Mouse (Mus musculus) forelimb bud, embryonic 11.5 days (tissue): ENCODE results near the gene Nr2f1.
"Not testable (repeated sequence)": the region's sequence is repeated elsewhere in the genome, so short reads cannot be mapped to it uniquely, and the experiment has no call there.

Experiments
- DNase-seq: peaks from one replicate; pipeline ENCODE4 v3.0.0-alpha.2; 2012; ENCODE audit warnings: low read depth, low spot score

Gene Nr2f1

DNA sequence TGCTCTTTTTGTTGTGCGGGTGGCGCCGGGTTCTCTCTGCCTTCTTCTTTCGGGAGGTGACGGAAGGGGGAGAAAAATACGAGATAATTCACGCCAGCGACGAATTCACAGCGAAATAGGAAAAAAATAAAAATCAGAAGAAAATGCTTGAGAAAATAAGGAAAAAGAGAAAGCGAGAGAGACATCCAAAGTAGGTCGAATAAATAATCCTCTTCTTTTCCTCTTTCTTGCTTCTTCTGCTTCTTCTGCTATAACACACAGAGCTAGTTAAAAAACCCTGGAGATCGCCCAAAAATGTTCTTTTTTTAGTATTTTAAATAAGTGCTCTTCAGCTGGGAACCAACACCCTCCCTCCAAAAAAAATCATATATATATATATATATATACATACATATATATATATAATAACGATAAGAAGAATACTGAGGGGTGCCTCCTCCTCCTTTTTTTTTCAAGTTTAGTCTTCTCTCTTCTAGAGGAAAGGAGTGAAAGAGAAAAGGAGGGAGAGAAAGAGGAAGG, at the start of gene Nr2f1:
Gene Nr2f1 (minus strand): TSS at position 116 of the 519 bp plus-strand sequence.
- no peak for DNase-seq

DNA sequence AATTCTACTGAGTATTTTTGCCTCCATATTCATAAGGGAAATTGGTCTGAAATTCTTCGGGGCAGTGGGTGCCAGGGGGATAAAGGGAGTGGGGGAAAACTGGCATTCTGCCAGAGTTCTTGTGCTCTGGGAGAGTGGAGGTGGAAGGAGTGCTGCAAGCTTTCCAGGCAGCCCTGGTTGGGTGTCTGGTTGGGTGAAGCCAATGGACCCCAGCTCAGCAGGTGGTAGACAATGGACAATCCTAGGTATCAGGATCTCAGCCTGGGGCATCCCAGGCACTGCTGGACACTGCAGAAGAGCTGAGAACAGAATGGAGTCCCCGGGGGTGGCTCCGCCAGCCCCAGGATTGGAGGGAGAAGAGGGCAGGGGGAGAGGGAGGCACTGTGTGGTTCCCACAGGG, 22.1 kb upstream of the Nr2f1 start:
- DNase-seq: no peak

DNA sequence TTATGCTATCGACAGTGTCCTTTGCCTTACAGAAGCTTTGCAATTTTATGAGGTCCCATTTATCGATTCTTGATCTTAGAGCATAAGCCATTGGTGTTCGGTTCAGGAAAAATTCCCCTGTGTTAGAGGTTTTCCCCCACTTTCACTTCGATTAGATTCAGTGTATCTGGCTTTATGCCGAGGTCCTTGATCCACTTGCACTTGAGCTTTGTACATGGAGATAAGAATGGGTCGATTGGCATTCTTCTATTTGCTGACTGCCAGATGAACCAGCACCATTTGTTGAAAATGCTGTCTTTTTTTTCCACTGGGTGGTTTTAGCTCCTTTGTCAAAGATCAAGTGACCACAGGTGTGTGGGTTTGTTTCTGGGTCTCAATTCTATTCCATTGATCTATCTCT, 20.7 kb upstream of the Nr2f1 start:
- DNase-seq: not testable (repeated sequence)

DNA sequence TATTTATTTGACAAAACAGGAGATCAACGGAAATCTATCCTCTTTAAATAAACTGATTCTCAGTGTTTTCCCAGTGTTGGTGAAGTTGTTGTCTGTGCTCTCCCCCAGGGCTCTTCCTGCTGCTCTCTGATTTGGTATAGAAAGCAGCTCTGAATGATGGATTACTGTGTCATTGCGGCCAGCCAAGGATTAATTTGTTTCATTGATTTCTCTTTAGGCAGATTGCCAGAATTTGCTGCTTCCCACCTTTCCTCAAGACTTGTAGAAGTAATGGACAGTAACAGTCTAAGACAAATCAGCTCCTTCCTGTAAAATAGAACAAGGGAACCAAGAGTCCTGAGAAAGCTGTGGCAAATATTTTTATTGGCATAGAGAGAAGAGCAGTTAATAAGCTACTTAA, 15.7 kb upstream of the Nr2f1 start:
- no peak for DNase-seq

DNA sequence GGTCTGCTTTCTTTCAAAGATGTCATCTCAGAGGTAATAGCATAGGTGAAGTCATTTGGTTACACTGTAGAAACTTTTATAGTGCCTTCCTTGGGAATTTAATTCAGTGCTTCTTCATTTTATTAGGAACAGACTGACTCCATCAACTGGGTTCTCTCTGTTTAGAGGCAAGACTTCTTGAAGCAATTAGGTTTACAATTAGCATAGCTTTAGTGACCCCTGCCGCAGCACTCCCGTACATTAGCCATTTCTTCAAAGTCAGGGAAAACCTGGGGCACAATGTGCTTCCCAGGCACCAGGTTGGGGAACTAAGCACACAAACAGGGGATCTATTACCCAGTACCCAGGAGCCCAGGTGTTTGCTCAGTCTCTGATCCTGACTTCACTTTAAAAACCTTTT, 13.6 kb upstream of the Nr2f1 start:
- no peak for DNase-seq

DNA sequence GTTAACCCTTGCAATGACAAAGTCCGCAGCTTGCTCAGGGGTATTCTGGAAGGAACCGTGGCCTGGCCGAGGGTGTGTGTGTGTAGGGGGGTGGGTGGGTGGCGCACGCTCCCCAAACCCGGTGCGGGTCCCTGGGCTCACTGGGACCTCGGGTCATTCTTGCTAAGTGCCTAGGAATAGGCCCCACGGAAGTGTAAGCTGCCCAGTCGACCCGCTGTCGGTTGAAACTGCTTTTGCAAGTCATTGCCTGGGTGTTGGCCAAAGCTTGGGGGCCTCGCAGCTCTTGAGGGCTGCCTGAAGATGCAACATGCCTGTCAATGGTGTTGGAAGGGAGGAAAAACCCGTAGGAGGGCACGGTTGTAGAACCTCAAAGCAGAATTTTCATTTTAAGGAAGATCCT, 12.6 kb upstream of the Nr2f1 start:
- DNase-seq: no peak

DNA sequence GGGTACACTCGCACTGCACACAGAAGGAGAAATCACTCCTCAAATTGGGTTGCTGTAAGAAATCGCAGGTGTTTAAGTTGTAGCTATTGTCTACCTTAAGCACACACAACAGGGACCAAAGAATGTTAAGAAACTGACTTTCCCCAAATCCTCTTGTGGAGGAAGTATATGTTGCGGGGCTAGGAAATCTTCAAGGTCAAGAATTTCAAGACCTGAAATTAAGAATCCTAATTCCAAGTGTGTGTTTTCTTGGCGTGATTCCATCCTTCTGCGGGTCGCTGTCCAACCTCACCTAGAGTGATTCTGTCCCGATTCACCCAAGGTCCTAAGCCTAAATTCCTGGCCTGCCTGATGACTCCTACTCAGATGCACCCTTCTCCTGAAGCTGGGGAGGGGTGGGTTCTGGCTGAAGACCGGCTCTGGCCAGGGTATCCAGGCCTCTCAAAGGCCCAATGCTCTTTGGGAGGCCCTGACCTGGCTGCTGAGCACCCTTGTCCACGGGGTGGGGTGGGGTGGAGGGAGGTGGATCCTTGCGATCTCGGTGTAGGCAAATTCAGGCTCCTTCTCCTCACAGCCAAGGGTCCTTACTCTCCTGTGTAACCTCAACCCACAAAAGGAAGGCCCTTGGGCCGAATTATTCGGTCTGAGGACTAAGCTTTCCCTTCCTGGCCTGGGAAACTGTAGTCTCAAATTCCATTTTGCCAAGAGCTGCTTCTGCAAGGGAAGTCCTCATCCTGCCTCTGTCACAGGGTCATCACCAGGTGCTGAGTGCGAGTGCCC, 11.9 kb upstream of the Nr2f1 start:
- no peak for DNase-seq

DNA sequence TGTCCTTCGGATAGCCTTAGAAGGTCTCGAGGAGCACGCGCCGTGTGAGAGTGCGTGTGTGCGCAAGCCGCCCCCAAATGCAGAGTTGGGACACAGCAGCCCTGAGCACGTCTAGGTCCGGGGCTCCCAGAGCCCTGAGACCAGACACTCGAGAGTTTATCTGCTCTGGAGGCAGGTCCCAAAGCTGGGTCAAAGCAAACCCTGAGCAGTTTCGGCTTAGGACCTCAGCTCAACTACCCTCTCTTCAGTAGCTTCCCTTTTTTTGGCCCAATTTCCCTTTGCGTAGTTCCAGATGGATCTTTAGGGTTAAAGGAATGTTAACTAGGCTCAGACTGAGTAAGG, 11.2 kb upstream of the Nr2f1 start:
- no peak for DNase-seq

DNA sequence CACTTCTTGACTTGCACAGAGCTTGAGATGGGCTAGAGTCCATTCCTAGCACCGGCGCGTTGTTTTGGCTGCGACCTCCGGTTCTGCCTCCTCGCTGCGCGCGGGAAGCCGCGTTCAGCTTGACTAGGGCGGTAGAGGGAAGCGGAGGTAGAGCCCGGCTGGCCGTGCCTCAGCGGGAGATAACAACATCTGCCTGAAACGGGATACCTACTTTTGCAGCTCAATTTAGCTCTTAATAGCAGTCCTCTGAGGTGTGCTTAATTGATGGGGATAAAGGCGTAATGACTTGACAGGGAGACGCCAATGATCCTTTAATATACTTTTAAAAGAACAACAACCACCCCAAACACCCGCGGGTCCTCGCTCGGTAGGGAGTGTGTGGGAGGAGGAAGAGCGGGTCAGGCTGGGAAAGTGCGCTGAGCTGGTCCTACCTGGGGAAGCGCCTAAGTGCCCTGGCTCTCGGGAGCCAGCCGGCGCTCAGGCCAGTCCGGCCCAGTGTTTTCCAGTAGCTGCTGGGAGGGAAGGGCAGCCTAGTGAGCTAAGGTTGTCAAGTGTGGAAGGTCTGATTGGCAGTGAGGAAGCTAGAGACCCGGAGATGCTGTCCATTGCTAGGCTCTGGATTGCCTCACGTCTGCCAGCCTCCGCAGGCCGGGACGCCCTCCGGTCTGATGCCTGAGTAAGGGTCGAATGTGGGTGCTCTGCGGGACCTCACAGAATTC, 10.6 kb upstream of the Nr2f1 start:
- DNase-seq: no peak

DNA sequence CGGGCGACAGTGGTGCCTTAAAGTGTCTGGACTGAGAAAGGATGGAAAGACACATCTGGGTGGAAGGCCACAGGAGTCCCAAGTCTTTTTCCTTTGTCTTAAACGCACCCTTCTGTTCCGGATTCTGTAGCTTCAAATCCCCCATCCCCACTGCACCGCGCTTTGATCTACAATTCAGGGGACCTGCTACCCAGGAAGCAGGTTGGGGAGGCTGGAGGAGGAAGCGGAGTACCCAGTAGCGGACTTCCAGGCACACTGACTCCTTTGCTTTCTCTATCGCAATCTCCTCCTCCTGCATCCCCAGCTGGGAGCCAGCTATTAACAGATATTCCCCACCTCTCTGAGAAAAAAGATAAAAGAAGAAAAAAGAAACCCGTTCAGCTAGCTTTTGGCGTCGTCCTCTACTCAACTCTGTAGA, 10.1 kb upstream of the Nr2f1 start:
- DNase-seq: no peak

DNA sequence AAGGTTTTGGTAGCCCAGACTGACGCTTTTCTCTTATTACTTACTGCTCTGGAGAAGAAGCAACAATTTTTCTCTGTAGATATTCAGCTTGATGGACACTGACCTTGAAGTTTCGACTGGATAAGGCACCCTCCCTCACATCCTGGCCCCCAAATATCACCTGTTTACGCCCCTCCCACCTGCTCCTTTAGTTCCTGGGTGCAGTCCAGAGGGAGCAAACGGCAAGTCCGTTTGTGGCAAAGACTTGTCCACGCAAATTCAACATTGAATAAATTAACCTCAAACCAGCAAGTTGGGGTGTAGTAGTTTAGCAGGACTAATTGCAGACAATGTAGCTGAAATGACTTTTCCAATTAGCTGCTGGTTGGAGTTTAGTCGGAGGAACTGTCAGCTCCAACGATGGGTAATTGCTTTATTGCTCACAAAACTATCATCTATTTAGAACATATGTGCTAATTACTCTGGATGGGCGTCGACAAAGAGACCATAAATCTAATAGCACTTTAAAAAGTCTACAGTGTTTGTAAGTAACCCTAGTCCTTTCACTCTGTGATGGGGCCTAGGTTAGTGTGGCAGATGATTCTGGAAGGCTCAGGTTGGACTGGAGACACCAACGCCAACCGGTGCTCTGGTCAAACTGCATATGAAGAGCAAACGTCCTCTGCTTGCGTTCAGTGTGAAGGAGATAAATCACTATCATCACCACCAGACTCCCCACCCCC, 9.3 kb upstream of the Nr2f1 start:
- DNase-seq: no peak

DNA sequence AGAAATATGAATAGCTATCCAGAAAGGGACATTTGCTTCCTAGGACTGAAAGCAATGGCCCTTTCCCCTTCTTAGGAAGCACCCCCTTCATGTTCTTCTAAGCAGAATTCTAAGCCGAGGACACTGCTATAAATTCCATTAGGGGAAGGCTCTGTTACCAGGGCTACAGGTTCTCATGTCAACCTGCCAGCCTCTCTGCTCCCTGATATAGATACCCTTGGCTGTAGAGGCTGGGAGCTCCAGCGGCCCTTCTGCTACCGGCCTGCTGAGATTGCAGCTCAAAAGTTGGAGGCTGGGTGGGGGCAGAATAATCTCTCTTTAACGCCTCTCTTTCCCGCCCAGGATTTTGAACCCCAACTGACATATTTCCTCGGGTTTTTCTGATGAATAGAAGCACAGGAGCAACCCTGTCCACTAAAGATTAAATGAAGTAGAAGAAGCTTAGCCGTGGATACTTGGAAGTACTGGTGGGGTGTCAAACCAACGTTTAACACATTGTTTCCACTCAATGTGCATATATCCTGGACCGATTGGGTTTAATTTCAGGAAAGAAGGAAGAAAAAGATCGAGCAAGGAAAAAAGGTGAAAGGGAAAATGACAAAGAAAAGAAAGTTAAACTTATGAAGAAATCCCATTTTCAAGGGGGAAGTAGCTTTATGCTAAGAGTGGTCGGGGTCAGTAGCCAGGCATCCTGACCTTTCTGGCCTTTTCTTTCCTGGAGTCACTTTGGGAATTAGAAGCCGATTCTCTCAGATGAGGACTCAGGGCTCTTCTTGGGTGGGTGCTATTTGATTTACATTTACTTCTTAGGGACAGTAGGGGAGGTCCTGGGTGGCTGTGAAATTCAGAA, 8.5 kb upstream of the Nr2f1 start:
- no peak for DNase-seq

DNA sequence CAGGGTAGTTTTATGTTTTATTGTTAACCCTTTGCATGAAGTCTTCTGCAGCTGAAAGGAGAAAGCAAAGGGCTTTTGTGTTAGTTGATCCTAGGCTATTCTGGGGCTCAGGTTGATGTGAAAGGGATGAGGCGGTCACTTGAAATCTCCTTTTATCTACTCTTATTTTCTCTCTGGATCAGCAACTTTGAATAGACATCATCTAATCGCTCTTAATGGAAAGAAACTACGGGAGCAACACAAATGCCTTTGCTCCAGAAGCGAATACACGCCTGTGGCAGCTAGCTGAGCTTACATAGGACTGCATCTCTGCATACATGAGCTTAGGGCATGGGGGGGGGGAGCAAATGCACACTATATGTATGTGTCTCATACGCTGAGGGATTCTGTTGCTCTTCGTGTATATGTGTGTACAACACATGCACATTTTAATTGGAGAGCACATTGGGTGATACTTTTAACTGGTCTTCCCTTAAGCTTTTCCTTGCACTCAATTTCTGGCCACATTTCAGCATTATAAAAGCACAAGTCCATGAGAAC, 7.4 kb upstream of the Nr2f1 start:
- no peak for DNase-seq

DNA sequence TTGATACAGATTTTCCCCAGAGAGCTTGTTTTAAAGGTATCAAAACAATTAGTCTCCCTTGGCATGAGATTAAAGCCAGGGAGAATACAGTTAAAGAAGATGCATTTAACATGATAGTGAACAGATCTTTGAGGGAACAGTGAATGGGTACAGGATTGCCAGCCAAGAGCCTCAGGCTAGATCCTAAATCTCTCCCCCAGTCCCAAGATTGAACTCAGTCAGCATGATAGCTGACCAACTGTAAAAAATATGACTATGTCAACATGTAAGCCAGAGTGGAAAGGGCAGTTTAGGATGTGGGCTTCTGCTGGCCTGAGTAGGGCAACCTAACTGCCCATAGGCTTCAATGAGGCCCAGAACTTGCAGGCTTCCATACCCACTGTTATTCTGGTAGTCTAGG, 5.9 kb upstream of the Nr2f1 start:
- no peak for DNase-seq

DNA sequence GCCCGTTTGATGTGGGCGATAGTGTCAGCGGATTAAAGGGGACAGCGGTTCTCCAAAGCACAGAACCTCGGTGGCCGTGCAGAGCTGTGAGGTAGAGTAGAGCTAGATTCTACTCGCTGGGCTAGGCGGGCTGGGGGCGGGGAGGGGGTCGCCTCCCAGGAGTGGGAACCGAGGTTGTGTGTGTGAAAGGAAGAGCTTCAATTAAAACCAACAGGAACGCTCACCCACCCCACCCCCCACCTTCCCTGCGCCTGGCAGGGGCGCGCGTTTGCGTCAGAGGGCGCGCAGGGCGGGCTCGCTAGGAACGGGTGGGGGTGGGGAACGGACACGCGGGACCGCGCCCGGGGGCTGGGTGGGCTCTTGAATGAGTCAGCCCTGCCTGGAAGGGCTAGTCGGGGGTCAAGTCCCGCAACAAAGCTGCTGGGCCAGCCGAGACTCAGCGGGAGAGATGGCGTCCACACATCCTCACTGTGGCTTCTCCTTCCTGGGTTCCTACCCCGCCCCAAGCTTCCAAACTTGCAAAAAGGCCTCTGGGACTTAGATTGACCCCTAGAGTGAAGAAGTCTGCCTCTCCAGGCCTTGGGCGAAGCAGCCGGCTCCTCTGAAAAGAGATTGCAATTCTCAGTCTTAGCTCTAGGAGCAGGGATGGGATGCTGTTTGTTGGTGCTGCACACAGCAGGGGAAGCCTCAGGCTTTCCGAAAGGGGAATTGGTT, 3.9 kb upstream of the Nr2f1 start:
- no peak for DNase-seq

DNA sequence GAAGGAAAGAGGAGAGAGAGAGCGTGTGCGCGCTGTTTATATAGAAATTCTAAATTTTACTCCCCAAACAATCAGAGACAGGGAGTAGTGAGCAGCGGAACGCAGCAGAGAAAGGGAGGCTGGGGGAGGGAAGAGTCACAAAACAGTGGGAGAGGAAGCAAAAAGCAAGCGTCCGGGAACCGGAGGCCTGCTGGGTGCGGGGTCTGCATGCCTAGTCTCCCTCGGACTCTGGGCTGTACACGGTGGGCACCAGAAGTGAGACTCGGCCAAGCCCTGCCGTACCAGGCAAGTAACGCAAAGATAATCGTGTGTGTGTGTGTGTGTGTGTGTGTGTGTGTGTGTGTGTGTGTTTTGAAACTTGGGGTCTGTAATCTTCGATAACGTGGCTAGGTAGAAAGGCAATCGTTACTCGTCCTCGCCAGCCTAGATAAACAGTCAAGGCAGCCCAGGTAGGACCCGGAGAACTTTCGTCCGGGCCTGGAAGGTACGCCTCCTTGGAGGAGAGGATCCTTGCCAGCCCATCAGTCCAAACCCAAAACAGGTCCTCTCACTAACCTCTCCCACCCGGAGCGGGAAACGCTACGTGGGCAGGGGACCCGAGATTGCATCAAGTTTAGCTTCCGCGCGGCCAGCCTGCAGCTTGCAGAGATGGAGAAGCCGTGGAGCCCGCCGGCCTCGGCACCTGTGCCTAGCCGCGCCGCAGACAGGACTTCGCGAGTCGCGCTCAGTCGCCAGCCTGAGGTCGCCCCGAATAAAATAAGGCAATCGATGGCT, 3.2 kb upstream of the Nr2f1 start:
- no peak for DNase-seq

DNA sequence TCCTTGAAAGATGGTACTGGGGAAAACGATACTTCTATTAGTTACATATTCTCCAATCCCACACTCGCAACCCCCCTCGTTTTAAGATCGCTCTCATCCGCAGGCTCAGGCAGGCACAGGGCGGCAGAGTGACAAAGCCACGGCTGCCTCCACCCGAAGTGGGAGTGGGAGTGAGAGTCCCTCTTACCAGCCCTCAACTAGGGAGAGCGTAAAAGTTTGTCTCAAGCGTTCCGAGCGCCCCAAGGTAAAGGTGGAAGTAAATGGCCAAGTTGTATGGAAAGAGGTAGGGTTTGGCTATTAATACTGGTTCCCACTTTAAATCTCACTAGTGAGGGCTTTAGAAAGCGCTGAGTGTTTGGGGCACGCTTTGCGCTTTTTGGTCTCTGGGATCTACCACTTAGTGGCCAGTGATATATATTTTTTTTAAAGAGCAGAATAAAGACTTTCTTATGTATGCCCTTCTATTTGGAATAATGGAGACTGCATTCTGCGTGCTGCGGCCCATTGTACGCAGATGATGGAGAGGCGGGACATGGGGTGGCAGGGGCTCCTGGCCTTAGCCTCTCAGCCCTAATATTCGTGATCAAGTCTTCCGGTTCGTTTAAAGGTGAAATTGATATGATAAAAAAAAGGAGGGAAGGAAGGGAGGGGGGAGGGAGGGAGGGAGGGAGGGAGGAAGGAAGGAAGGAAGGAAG, 2.5 kb upstream of the Nr2f1 start:
- DNase-seq: no peak

DNA sequence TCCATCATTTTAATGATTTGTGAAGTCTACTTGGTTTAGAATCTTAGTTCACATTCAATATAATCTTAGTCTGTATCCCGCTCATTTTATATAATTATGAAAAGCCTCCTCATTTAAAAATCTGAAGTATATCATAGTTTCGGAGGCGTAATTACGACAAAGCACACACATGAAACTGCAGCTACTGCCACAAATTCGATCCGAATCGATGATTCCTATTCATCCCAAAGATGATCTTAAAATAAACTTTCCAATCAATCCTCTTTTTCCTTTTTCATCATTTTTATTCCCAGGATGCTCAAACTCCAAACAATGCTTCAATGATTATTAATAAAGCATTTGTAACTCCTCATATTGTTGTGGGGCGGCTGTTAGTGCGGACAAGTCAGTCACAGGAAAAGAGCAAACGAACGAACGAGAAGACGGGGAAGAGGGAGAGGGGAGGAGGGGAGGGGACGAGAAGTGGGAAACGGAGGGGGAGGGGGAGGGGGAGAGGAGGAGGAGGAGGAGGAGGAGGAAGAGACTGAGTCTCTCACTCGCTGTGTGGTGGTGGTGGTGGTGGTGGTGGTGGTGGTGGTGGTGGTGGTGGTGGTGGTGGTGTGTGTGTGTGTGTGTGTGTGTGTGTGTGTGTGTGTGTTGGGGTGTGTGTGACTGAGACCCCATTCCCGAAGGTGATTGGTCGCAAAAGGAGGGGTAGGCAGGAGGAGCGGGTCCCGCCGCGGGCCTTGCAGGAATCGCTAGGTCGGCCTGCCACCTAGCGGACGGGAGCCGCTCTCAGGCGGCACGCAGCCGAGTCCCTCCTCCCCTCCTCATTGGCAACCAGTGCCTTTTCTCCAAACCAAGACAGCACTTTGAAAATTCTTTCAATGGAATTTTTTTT, 1.7 kb upstream of the Nr2f1 start:
- DNase-seq: peak; percentile 90
